Mouse (Mus musculus): ENCODE data around the gene 4930502E18Rik. TPM values are rescaled to one million over a fixed set of nuclear protein-coding genes. Genes with fewer than 3 reads are reported as not detected.
"Not testable (repeated sequence)": the region's sequence is repeated elsewhere in the genome, so short reads cannot be mapped to it uniquely, and the experiment has no call there.

The 4930502E18Rik gene
- 0.30 and 0.53 TPM in 2 replicates for polyA plus RNA-seq (2015; fragmentation: Nextera tagmentation; extraction: Ambion mirVana)

DNA sequence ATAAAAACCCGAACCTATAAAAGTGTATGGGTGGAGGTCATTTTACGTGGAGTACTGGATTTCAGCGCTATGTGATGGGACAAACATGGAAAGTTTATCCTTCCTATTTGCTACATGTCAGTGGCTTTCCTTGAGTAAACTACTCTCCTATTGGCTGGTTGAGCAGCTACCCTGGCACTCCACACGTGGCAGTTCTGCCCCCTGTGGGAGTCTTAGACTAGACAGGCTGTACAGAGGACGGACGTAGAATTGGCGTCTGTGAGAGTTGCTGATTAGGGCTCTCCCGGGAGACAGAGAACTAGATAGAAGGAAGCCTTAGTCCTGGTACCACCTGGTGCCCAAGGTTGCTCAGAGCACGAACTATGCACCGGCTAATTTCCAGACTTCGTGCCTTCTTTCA, at the start of gene 4930502E18Rik:
Gene 4930502E18Rik, plus strand, starts transcription at position 231 of the 400 bp plus-strand sequence.
- H3K27me3 ChIP-seq, result no peaks in the 10 kb centered on the region
- no peak within 1 kb of the TSS for H3K27ac ChIP-seq
- H3K36me3 ChIP-seq, result no peaks in the 10 kb centered on the region
- no peak within 1 kb of the TSS for H3K4me3 ChIP-seq
- H3K4me1 ChIP-seq (replicated peaks), result no peaks in the 10 kb centered on the region
- H3K9ac ChIP-seq, result no peak within 1 kb of the TSS
- WGBS, result 74% methylated on average over 11 of the region's 11 CpGs
- no peak for ATAC-seq (replicated peaks; ENCODE audit: insufficient number of reproducible peaks, insufficient read depth, low FRiP score, low read depth)
- H3K4me2 ChIP-seq, result no peak within 1 kb of the TSS
- H3K9me3 ChIP-seq (replicated peaks), result no peaks in the 10 kb centered on the region

DNA sequence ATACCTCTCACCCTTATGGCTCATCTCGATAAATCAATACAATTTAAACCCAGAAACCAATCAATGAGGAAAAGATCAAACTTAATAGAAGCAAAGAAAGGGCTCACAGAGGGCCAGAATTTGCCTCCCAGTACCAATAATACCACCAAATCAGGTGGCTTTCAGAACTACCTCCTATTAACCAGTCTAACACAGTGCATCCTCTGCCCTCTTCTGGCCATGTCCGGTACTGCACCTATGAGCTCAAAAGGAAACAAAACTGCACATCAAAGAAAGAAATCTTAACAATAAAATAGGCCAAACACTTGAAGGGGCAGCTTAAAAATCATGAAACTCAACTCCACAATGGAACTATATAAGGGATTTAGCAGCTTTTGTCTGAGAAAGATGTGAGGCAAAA, 47.7 kb upstream of the 4930502E18Rik start:
- not testable (repeated sequence) for H3K4me2 ChIP-seq; H3K36me3 ChIP-seq; ATAC-seq (replicated peaks; ENCODE audit: insufficient number of reproducible peaks, insufficient read depth, low FRiP score, low read depth); H3K4me3 ChIP-seq; H3K9ac ChIP-seq; H3K4me1 ChIP-seq (replicated peaks); H3K27me3 ChIP-seq; H3K27ac ChIP-seq; H3K9me3 ChIP-seq (replicated peaks)
- WGBS, result 27% methylated on average over 2 of the region's 2 CpGs

GRCm38 (mm10) chrX:53682650-53683049, 42.0 kb upstream of the 4930502E18Rik start:
- 56% methylated on average over 2 of the region's 3 CpGs for WGBS
- not testable (repeated sequence) for H3K4me3 ChIP-seq; H3K27me3 ChIP-seq; H3K27ac ChIP-seq; H3K9ac ChIP-seq; ATAC-seq (replicated peaks; ENCODE audit: insufficient number of reproducible peaks, insufficient read depth, low FRiP score, low read depth); H3K4me1 ChIP-seq (replicated peaks); H3K9me3 ChIP-seq (replicated peaks); H3K4me2 ChIP-seq; H3K36me3 ChIP-seq

GRCm38 (mm10) chrX:53684676-53685075, 40.0 kb upstream of the 4930502E18Rik start:
- H3K36me3 ChIP-seq; H3K9ac ChIP-seq; H3K27ac ChIP-seq; H3K4me1 ChIP-seq (replicated peaks); H3K4me3 ChIP-seq; H3K9me3 ChIP-seq (replicated peaks); H3K4me2 ChIP-seq; H3K27me3 ChIP-seq; ATAC-seq (replicated peaks; ENCODE audit: insufficient number of reproducible peaks, insufficient read depth, low FRiP score, low read depth): not testable (repeated sequence)
- 74% methylated on average over 2 of the region's 4 CpGs for WGBS

- ATAC-seq (replicated peaks; ENCODE audit: insufficient number of reproducible peaks, insufficient read depth, low FRiP score, low read depth), result no peak
- 51% methylated on average over 2 of the region's 2 CpGs for WGBS
These were observed 32.6 kb upstream of the 4930502E18Rik start for GRCm38 (mm10) chrX:53692065-53692464.

DNA sequence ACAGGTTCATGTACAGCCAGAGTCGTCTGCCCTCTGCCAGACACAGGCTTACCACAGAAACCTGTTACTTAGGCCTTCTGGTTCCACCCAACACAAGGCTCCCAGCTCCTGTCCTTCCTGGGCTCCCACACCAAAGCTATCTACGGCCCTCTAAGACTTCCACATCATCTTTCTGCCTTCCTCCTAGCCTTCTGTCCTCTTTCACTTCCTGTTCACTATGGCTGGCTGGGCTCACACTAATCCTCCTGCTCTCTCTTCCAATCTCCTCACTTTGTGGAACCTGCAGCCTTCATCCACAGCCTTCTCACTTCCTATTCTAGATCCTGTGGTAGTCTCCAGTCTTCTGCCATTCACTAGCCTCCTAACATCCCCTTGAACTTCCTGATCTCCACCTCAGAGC, 31.5 kb upstream of the 4930502E18Rik start:
- Histone ChIP-seq H3K4me3 (no peak overlapping the region), H3K36me3 (no peaks in the 10 kb centered on the region), H3K9ac (no peak overlapping the region), H3K9me3 (replicated peaks) (no peaks in the 10 kb centered on the region), H3K4me1 (replicated peaks) (no peaks in the 10 kb centered on the region), H3K27ac (no peak overlapping the region), H3K4me2 (no peak overlapping the region), H3K27me3 (no peaks in the 10 kb centered on the region; the same call in 1 of the 2 replicates)
- ATAC-seq (replicated peaks; ENCODE audit: insufficient number of reproducible peaks, insufficient read depth, low FRiP score, low read depth), result no peak
- 76% methylated on average over 2 of the region's 2 CpGs for WGBS

More at GRCm38 (mm10) chrX:53692065-53692464, 32.6 kb upstream of the 4930502E18Rik start:
- no peak overlapping the region for H3K4me3 ChIP-seq
- no peaks in the 10 kb centered on the region for H3K36me3 ChIP-seq
- H3K27ac ChIP-seq, result no peak overlapping the region
- H3K9ac ChIP-seq, result no peak overlapping the region
- H3K9me3 ChIP-seq (replicated peaks), result no peaks in the 10 kb centered on the region
- H3K27me3 ChIP-seq, result no peaks in the 10 kb centered on the region; the same call in 1 of the 2 replicates
- H3K4me2 ChIP-seq, result no peak overlapping the region
- H3K4me1 ChIP-seq (replicated peaks), result no peaks in the 10 kb centered on the region

- no peak overlapping the region for H3K9ac ChIP-seq
- ATAC-seq (replicated peaks; ENCODE audit: insufficient number of reproducible peaks, insufficient read depth, low FRiP score, low read depth), result no peak
- H3K4me1 ChIP-seq (replicated peaks), result no peaks in the 10 kb centered on the region
- no peak overlapping the region for H3K4me2 ChIP-seq
- 65% methylated on average over 9 of the region's 9 CpGs for WGBS
- no peak overlapping the region for H3K27ac ChIP-seq
- H3K4me3 ChIP-seq, result no peak overlapping the region
- no peaks in the 10 kb centered on the region for H3K9me3 ChIP-seq (replicated peaks)
- H3K27me3 ChIP-seq, result no peaks in the 10 kb centered on the region; the same call in 1 of the 2 replicates
- H3K36me3 ChIP-seq, result no peaks in the 10 kb centered on the region
These were observed 30.4 kb upstream of the 4930502E18Rik start for GRCm38 (mm10) chrX:53694008-53694777.

DNA sequence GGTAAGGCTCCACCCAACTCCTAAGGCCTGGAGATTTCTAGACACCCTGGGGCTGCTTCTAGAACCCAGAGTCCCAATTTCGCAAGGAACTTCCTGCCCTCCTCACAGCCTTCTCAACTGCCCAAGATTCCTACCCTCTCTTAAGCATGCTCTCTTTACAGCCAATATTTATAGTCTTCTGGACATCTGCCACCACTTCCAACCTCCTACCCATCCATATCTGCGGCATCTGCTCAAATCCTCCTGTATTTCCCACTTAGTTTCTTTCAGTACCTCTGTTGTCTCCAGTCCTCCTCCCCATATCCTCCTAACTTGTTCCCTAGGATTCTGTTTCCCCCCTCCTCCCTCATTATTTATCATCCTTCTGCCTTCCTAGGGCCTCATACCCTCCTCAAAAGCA, 25.4 kb upstream of the 4930502E18Rik start:
- H3K9ac ChIP-seq, result no peak overlapping the region
- H3K27ac ChIP-seq, result no peak overlapping the region
- H3K4me2 ChIP-seq, result no peak overlapping the region
- no peaks in the 10 kb centered on the region for H3K9me3 ChIP-seq (replicated peaks)
- H3K4me3 ChIP-seq, result no peak overlapping the region
- H3K27me3 ChIP-seq, result no peaks in the 10 kb centered on the region
- H3K4me1 ChIP-seq (replicated peaks), result no peaks in the 10 kb centered on the region
- H3K36me3 ChIP-seq, result no peaks in the 10 kb centered on the region
- 79% methylated on average over 2 of the region's 2 CpGs for WGBS
- no peak for ATAC-seq (replicated peaks; ENCODE audit: insufficient number of reproducible peaks, insufficient read depth, low FRiP score, low read depth)

DNA sequence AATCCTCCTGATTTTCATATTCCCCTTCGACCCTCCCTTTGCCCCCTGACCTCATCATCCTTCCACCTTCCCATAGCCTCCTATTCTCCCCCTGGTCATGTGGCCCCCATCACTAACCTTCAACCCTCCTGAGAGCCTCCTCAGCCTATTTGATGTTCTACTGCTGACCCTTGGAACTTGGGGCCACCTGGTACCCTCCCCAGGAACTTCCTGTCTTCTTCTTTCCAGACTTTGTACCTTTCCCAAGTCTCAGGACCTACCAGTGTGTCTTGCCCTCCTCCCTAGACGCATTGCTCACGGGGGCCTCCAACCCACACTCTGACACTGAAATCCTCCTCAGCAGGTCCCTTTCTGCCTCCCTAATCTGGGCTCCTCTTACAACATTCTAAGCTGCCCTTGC, 22.0 kb upstream of the 4930502E18Rik start:
- H3K4me3 ChIP-seq, result no peak overlapping the region
- H3K36me3 ChIP-seq, result no peaks in the 10 kb centered on the region
- no peak overlapping the region for H3K4me2 ChIP-seq
- no peak for ATAC-seq (replicated peaks; ENCODE audit: insufficient number of reproducible peaks, insufficient read depth, low FRiP score, low read depth)
- H3K27me3 ChIP-seq, result no peaks in the 10 kb centered on the region
- H3K9ac ChIP-seq, result no peak overlapping the region
- H3K4me1 ChIP-seq (replicated peaks), result no peaks in the 10 kb centered on the region
- WGBS, result 70% methylated on average over 3 of the region's 3 CpGs
- no peak overlapping the region for H3K27ac ChIP-seq
- no peaks in the 10 kb centered on the region for H3K9me3 ChIP-seq (replicated peaks)

DNA sequence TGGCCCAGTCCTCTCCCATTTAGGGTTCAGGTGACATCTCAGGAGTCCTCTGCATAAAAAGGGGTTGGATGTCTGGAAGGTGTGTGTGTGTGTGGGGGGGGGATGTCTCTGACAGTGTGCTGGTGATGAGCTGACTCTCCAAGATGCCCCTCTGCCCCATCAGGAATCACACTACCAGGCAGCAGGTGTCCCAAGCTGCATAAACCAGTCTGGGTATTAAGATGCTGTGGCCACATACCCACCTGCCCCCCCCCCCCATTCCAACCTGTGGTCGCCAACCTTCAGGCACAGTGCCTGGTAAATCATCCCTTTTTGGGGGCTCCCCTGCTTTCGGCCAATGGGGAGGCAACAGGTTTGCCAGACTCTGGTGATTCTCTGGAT, 8.7 kb upstream of the 4930502E18Rik start:
- H3K4me3 ChIP-seq, result peak overlapping the region; percentile 41; the same call in 1 of the 2 replicates
- no peaks in the 10 kb centered on the region for H3K36me3 ChIP-seq
- peak overlapping the region; percentile 65 for H3K4me2 ChIP-seq
- no peak for ATAC-seq (replicated peaks; ENCODE audit: insufficient number of reproducible peaks, insufficient read depth, low FRiP score, low read depth)
- H3K4me1 ChIP-seq (replicated peaks), result 0 out of 2 replicates have a peak, but pooled peaks cover 2% of the 10 kb centered on the region
- 73% methylated on average over 2 of the region's 2 CpGs for WGBS
- no peaks in the 10 kb centered on the region for H3K27me3 ChIP-seq
- H3K27ac ChIP-seq, result no peak overlapping the region
- no peak overlapping the region for H3K9ac ChIP-seq
- H3K9me3 ChIP-seq (replicated peaks), result no peaks in the 10 kb centered on the region

DNA sequence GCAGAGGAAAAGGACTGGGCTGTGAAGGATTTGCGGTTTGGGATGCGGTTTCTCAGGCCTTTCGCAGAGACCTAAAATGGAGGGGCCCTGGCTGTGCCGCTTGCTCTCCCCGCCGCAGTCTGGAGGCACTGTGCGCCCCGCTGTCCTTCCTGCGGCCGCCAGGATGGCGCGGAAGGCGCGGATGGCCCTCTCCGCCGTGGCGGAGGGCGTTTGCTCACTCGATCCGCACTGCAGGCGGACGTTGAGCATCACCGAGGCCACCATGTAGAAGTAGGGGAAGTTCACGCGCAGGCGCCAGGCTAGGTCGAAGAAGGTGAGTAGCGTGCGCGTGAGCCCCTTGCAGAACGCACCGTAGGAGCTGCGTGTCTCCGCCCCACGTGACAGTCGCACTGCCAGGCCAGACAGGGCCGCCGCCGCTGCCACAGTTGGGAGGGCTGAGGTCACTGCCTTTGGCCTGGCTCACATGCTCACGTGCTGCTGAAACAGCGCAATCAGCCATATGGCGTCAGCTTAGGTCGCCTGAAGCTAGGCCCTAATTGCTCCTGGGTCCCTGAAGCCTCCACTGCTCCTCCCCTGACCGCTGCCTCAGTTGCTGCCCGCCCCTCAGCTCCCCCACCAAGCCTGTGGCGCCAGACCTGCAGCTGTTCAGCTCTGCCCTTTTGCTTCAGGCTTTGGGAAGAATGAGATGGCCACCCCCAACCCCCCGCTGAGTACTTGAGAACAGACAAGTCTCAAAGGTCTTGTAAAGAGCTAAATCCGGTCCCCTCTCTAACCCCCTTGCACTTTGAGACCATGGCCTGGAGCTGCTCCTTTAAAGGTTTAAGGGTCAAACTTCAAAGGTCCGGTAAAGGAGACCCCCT, 8.1 kb upstream of the 4930502E18Rik start:
- no peak overlapping the region for H3K27ac ChIP-seq
- H3K4me3 ChIP-seq, result peak overlapping the region; percentile 41
- H3K36me3 ChIP-seq, result no peaks in the 10 kb centered on the region
- 0 out of 2 replicates have a peak, but pooled peaks cover 2% of the 10 kb centered on the region for H3K4me1 ChIP-seq (replicated peaks)
- peak; percentile 31 for ATAC-seq (replicated peaks; ENCODE audit: insufficient number of reproducible peaks, insufficient read depth, low FRiP score, low read depth)
- 0 out of 2 replicates have a peak overlapping the region, but pooled peaks have one; percentile 17 for H3K9ac ChIP-seq
- no peaks in the 10 kb centered on the region for H3K27me3 ChIP-seq
- peak overlapping the region; percentile 65 for H3K4me2 ChIP-seq
- WGBS, result 21% methylated on average over 49 of the region's 49 CpGs
- no peaks in the 10 kb centered on the region for H3K9me3 ChIP-seq (replicated peaks)

Data from heart, embryonic 15.5 days (tissue).